Mouse (Mus musculus): ENCODE measurements at regions not wholly inside any gene's neighbourhood (a gene's known extent, or its start where the extent isn't known, plus 50 kb on each side); places are given as distances from the start of the nearest gene placed in this dataset.

- Histone ChIP-seq H3K9me3 (ENCODE audit: control insufficient read depth, insufficient read depth, low read depth, low read length) (no peaks in the 10 kb centered on the region), H3K36me3 (ENCODE audit: control insufficient read depth, insufficient read depth, low read length, poor library complexity, severe bottlenecking) (no peaks in the 10 kb centered on the region), H3K9ac (ENCODE audit: insufficient read depth, low read depth, low read length, poor library complexity, severe bottlenecking) (no peak overlapping the region), H3K4me3 (ENCODE audit: insufficient read depth in 1 of 2, low read depth in 1 of 2, low read length in 2 of 2, poor library complexity in 1 of 2, severe bottlenecking in 1 of 2) (peak overlapping the region in 1 of 2 experiments; percentile 18; a peak in 2 of 4 replicates), H3K27ac (ENCODE audit: insufficient read depth, low read depth, low read length, poor library complexity, severe bottlenecking) (no peak overlapping the region), H3K4me1 (ENCODE audit: control insufficient read depth in 2 of 2, insufficient read depth in 2 of 2, low read length in 2 of 2, poor library complexity in 1 of 2) (no peaks in the 10 kb centered on the region)
- no peak for DNase-seq (ENCODE audit: low read depth, low spot score)
- no peak for TF ChIP-seq MAFK (IDR thresholded peaks at IDR 0.05; ENCODE audit: insufficient read depth, low read depth, low read length)
- no peak for TF ChIP-seq HCFC1 (IDR thresholded peaks at IDR 0.05; ENCODE audit: borderline replicate concordance, insufficient read depth, low read length)
- no peak for TF ChIP-seq CHD2 (IDR thresholded peaks at IDR 0.05; ENCODE audit: low read depth, low read length)
- no peak for TF ChIP-seq ZC3H11A (IDR thresholded peaks at IDR 0.05; ENCODE audit: borderline replicate concordance, low read depth, low read length)
- no peak for TF ChIP-seq ZNF384 (IDR thresholded peaks at IDR 0.05; ENCODE audit: low read depth, low read length)
- in situ Hi-C loops (cut with MboI; ENCODE audit: low sequenced_read_pairs in 2 of 2, unreplicated experiment in 2 of 2) = loop anchor here in 1 of 2 experiments (10.0 kb wide), 1 partner anchor 126 kb away; the partner anchor contains the start of gene Gm11444
Observed at GRCm38 (mm10) chr11:85980388-85980787, 94.2 kb downstream of the Tbx4 start.

DNA sequence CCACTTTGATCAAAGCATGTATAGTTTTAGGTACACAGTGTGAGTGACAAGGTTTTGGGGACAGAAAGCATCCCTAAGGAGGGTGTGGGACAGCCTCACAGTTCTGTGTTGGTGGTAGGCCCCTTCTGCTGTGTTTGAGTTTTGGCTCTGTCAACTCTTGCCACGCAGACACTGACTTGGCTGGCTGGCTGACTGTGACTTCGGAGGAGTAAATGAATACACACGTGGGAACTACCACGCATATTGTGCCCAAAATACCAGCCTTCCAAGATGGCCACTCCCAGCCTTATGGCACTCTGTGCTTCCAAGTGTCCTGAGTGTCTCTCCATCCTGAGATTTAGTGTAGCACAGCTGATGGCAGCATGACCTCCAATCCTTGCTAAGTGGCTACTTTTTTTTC, 95.3 kb downstream of the Tbx4 start:
- no peak for TF ChIP-seq MAFK (IDR thresholded peaks at IDR 0.05; ENCODE audit: insufficient read depth, low read depth, low read length)
- no peak for TF ChIP-seq ZNF384 (IDR thresholded peaks at IDR 0.05; ENCODE audit: low read depth, low read length)
- no peak for TF ChIP-seq CHD2 (IDR thresholded peaks at IDR 0.05; ENCODE audit: low read depth, low read length)
- no peak for TF ChIP-seq HCFC1 (IDR thresholded peaks at IDR 0.05; ENCODE audit: borderline replicate concordance, insufficient read depth, low read length)
- no peak for TF ChIP-seq ZC3H11A (IDR thresholded peaks at IDR 0.05; ENCODE audit: borderline replicate concordance, low read depth, low read length)
- H3K36me3 ChIP-seq (ENCODE audit: control insufficient read depth, insufficient read depth, low read length, poor library complexity, severe bottlenecking) = no peaks in the 10 kb centered on the region
- H3K9ac ChIP-seq (ENCODE audit: insufficient read depth, low read depth, low read length, poor library complexity, severe bottlenecking) = no peak overlapping the region
- in situ Hi-C loops (cut with MboI; ENCODE audit: low sequenced_read_pairs in 2 of 2, unreplicated experiment in 2 of 2) = loop anchor here in 1 of 2 experiments (10.0 kb wide), 1 partner anchor 127 kb away; the partner anchor contains the start of gene Gm11444
- no peaks in the 10 kb centered on the region for H3K4me1 ChIP-seq (ENCODE audit: control insufficient read depth in 2 of 2, insufficient read depth in 2 of 2, low read length in 2 of 2, poor library complexity in 1 of 2)
- no peak overlapping the region for H3K27ac ChIP-seq (ENCODE audit: insufficient read depth, low read depth, low read length, poor library complexity, severe bottlenecking)
- H3K9me3 ChIP-seq (ENCODE audit: control insufficient read depth, insufficient read depth, low read depth, low read length) = no peaks in the 10 kb centered on the region
- no peak overlapping the region for H3K4me3 ChIP-seq (ENCODE audit: insufficient read depth in 1 of 2, low read depth in 1 of 2, low read length in 2 of 2, poor library complexity in 1 of 2, severe bottlenecking in 1 of 2)
- DNase-seq (ENCODE audit: low read depth, low spot score) = no peak

- no peak for DNase-seq (ENCODE audit: low read depth, low spot score)
- no peaks in the 10 kb centered on the region for H3K36me3 ChIP-seq (ENCODE audit: control insufficient read depth, insufficient read depth, low read length, poor library complexity, severe bottlenecking)
- in situ Hi-C loops (cut with MboI; ENCODE audit: low sequenced_read_pairs in 2 of 2, unreplicated experiment in 2 of 2) = loop anchor here in 1 of 2 experiments (10.0 kb wide), 1 partner anchor 132 kb away; the partner anchor contains the start of gene Gm11444
- H3K9me3 ChIP-seq (ENCODE audit: control insufficient read depth, insufficient read depth, low read depth, low read length) = no peaks in the 10 kb centered on the region
- TF ChIP-seq CHD2 (IDR thresholded peaks at IDR 0.05; ENCODE audit: low read depth, low read length) (no peak), MAFK (IDR thresholded peaks at IDR 0.05; ENCODE audit: insufficient read depth, low read depth, low read length) (no peak), HCFC1 (IDR thresholded peaks at IDR 0.05; ENCODE audit: borderline replicate concordance, insufficient read depth, low read length) (no peak), ZC3H11A (IDR thresholded peaks at IDR 0.05; ENCODE audit: borderline replicate concordance, low read depth, low read length) (no peak), ZNF384 (IDR thresholded peaks at IDR 0.05; ENCODE audit: low read depth, low read length) (no peak)
- H3K4me1 ChIP-seq (ENCODE audit: control insufficient read depth in 2 of 2, insufficient read depth in 2 of 2, low read length in 2 of 2, poor library complexity in 1 of 2) = no peaks in the 10 kb centered on the region
- H3K27ac ChIP-seq (ENCODE audit: insufficient read depth, low read depth, low read length, poor library complexity, severe bottlenecking) = no peak overlapping the region
- no peak overlapping the region for H3K4me3 ChIP-seq (ENCODE audit: insufficient read depth in 1 of 2, low read depth in 1 of 2, low read length in 2 of 2, poor library complexity in 1 of 2, severe bottlenecking in 1 of 2)
- H3K9ac ChIP-seq (ENCODE audit: insufficient read depth, low read depth, low read length, poor library complexity, severe bottlenecking) = no peak overlapping the region
Observed at GRCm38 (mm10) chr11:85986338-85986737, 100.1 kb downstream of the Tbx4 start.

GRCm38 (mm10) chr11:85987181-85987580, 101.0 kb downstream of the Tbx4 start:
- no peaks in the 10 kb centered on the region for H3K36me3 ChIP-seq (ENCODE audit: control insufficient read depth, insufficient read depth, low read length, poor library complexity, severe bottlenecking)
- H3K9ac ChIP-seq (ENCODE audit: insufficient read depth, low read depth, low read length, poor library complexity, severe bottlenecking) = no peak overlapping the region
- in situ Hi-C loops (cut with MboI; ENCODE audit: low sequenced_read_pairs in 2 of 2, unreplicated experiment in 2 of 2) = loop anchor here in 1 of 2 experiments (10.0 kb wide), 1 partner anchor 132 kb away; the partner anchor contains the start of gene Gm11444
- no peak overlapping the region for H3K4me3 ChIP-seq (ENCODE audit: insufficient read depth in 1 of 2, low read depth in 1 of 2, low read length in 2 of 2, poor library complexity in 1 of 2, severe bottlenecking in 1 of 2)
- H3K4me1 ChIP-seq (ENCODE audit: control insufficient read depth in 2 of 2, insufficient read depth in 2 of 2, low read length in 2 of 2, poor library complexity in 1 of 2) = no peaks in the 10 kb centered on the region
- no peak overlapping the region for H3K27ac ChIP-seq (ENCODE audit: insufficient read depth, low read depth, low read length, poor library complexity, severe bottlenecking)
- H3K9me3 ChIP-seq (ENCODE audit: control insufficient read depth, insufficient read depth, low read depth, low read length) = no peaks in the 10 kb centered on the region
- no peak for TF ChIP-seq CHD2 (IDR thresholded peaks at IDR 0.05; ENCODE audit: low read depth, low read length)
- TF ChIP-seq ZC3H11A (IDR thresholded peaks at IDR 0.05; ENCODE audit: borderline replicate concordance, low read depth, low read length) = no peak
- no peak for TF ChIP-seq HCFC1 (IDR thresholded peaks at IDR 0.05; ENCODE audit: borderline replicate concordance, insufficient read depth, low read length)
- no peak for TF ChIP-seq ZNF384 (IDR thresholded peaks at IDR 0.05; ENCODE audit: low read depth, low read length)
- TF ChIP-seq MAFK (IDR thresholded peaks at IDR 0.05; ENCODE audit: insufficient read depth, low read depth, low read length) = no peak
- DNase-seq (ENCODE audit: low read depth, low spot score) = no peak
